Mouse (Mus musculus) C2C12 (cell line): ENCODE measurements around the gene Cp.

Experiments used
- CEBPB ChIP-seq: IDR thresholded peaks from one replicate; pipeline ENCODE4 v1.6.1; 2011; ENCODE audit warnings: low read depth, mild to moderate bottlenecking, control low read depth, moderate library complexity
- CTCF ChIP-seq: IDR thresholded peaks from one replicate; pipeline ENCODE4 v1.5.1; 2011; ENCODE audit not compliant: control insufficient read depth, insufficient read depth, insufficient read length
- MAX ChIP-seq: IDR thresholded peaks from one replicate; pipeline ENCODE4 v1.6.1; 2011; ENCODE audit warnings: mild to moderate bottlenecking, control low read depth
- USF1 ChIP-seq: IDR thresholded peaks from one replicate; pipeline ENCODE4 v1.6.1; 2011; ENCODE audit warnings: low read depth, mild to moderate bottlenecking, control low read depth, moderate library complexity

DNA sequence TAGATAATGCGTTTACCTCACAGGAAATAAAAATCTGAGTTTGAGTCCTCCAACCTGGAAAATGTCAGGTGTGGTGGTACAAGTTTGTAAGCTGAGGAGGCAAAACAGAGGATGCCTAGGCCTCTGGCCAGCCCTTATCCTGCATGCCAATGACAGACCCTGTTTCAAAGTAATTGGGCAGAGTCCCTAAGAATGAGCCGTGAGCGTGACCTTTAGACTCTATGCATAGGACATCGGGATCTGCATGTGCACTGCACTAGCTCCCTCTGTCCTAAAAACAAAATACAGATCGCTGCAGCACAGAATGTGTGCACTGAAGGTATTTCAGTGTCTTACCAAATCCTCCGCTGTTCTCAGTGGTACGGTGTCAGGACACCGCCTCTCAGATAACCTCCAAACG, 53.6 kb downstream of the Cp start:
- TF ChIP-seq CTCF, result no peak
- TF ChIP-seq USF1, result no peak
- TF ChIP-seq MAX, result no peak
- TF ChIP-seq CEBPB, result no peak
